Comparison of ENCODE assay signal across 8 mouse cellular contexts in genomic region chr3:142530087-142530953, GRCm38 (mm10). TPM values are rescaled to one million over a fixed set of nuclear protein-coding genes. Genes with fewer than 3 reads are reported as not detected.
DNase-seq lines count a peak whose midpoint lies in the region; ATAC-seq and TF ChIP-seq lines count a peak whose summit lies in the region.

TSS of gene Gbp7 (plus strand) at chr3:142530342.

- peak; percentile 79 for DNase-seq in 3T3-L1 (ENCODE audit: low read depth, low spot score)
- DNase-seq in adrenal gland, adult 2 months: peak; percentile 74
- DNase-seq in liver, adult 2 months (ENCODE audit: extremely low read depth, low read depth, low spot score): peak; percentile 96

- no peaks in the 10 kb centered on the region for H3K9me3 ChIP-seq in heart, embryonic 12.5 days (replicated peaks)
- no peaks in the 10 kb centered on the region for H3K9me3 ChIP-seq in kidney, embryonic 16.5 days (ENCODE audit: low read length)
- H3K9me3 ChIP-seq in stomach, embryonic 14.5 days (ENCODE audit: control insufficient read depth, low read depth, low read length): no peaks in the 10 kb centered on the region

- 0 out of 2 replicates have a peak, but pooled peaks cover 5% of the 10 kb centered on the region for H3K27me3 ChIP-seq in heart, embryonic 12.5 days (replicated peaks)
- H3K27me3 ChIP-seq in kidney, embryonic 16.5 days (ENCODE audit: insufficient read depth, low read length): no peaks in the 10 kb centered on the region; the same call in 1 of the 2 replicates
- no peaks in the 10 kb centered on the region for H3K27me3 ChIP-seq in liver, adult 2 months (ENCODE audit: control insufficient read depth, insufficient read depth, low read length)
- H3K27me3 ChIP-seq in stomach, embryonic 14.5 days (ENCODE audit: control insufficient read depth, insufficient read depth, low read length): 0 out of 2 replicates have a peak, but pooled peaks cover 6% of the 10 kb centered on the region

- peak within 1 kb of the TSS; percentile 63 for H3K4me3 ChIP-seq in heart, embryonic 12.5 days
- H3K4me3 ChIP-seq in kidney, embryonic 16.5 days (ENCODE audit: low read length): peak within 1 kb of the TSS; percentile 75
- H3K4me3 ChIP-seq in liver, adult 2 months (ENCODE audit: insufficient read depth, low read depth, low read length): peak within 1 kb of the TSS; percentile 76
- peak within 1 kb of the TSS; percentile 38 for H3K4me3 ChIP-seq in stomach, embryonic 14.5 days (ENCODE audit: low read depth, low read length)

- peak within 1 kb of the TSS; percentile 62 for H3K9ac ChIP-seq in heart, embryonic 12.5 days
- peak within 1 kb of the TSS; percentile 69 for H3K9ac ChIP-seq in kidney, embryonic 16.5 days (replicated peaks; ENCODE audit: low read length)
- peak within 1 kb of the TSS; percentile 84 for H3K9ac ChIP-seq in liver, adult 2 months (ENCODE audit: low read depth, low read length)
- peak within 1 kb of the TSS; percentile 2 for H3K9ac ChIP-seq in stomach, embryonic 14.5 days (replicated peaks; ENCODE audit: low read depth, low read length)

- no peak for TF ChIP-seq POLR2A in liver, adult 2 months (IDR thresholded peaks at IDR 0.05; ENCODE audit: extremely low read depth, insufficient read depth, low read length)

- WGBS in heart, embryonic 12.5 days: 1% methylated on average over 30 of the region's 30 CpGs
- 1% methylated on average over 30 of the region's 30 CpGs for WGBS in kidney, embryonic 16.5 days
- WGBS in liver, adult 2 months: under 1% methylated on average over 30 of the region's 30 CpGs
- WGBS in stomach, embryonic 14.5 days: 2% methylated on average over 30 of the region's 30 CpGs

- ATAC-seq in erythroblast, adult 5-6 weeks (replicated peaks; ENCODE audit: low FRiP score, poor library complexity, severe bottlenecking): peak; percentile 68
- ATAC-seq in heart, embryonic 12.5 days (ENCODE audit: insufficient number of reproducible peaks, low FRiP score): peak; percentile 29; the same call in 1 of the 2 replicates
- peak; percentile 85 for ATAC-seq in kidney, embryonic 16.5 days (ENCODE audit: low FRiP score, low TSS enrichment)
- ATAC-seq in monocyte, adult 5-6 weeks (replicated peaks; ENCODE audit: insufficient number of reproducible peaks, low FRiP score, low TSS enrichment, poor library complexity, severe bottlenecking): peak; percentile 87
- peak; percentile 61; the same call in 1 of the 2 replicates for ATAC-seq in stomach, embryonic 14.5 days (ENCODE audit: insufficient number of reproducible peaks, insufficient read depth, low FRiP score, low read depth)

- peaks cover 5% of the 10 kb centered on the region; the same call in 1 of the 2 replicates for H3K79me2 ChIP-seq in liver, adult 2 months (ENCODE audit: control insufficient read depth, insufficient read depth, low read length)

- TF ChIP-seq CTCF in liver, adult 2 months (IDR thresholded peaks at IDR 0.05; ENCODE audit: low read depth, low read length): no peak

- no peak within 1 kb of the TSS for H3K27ac ChIP-seq in heart, embryonic 12.5 days (ENCODE audit: poor library complexity, severe bottlenecking)
- H3K27ac ChIP-seq in kidney, embryonic 16.5 days (ENCODE audit: low read length): no peak within 1 kb of the TSS
- peak within 1 kb of the TSS; percentile 13 for H3K27ac ChIP-seq in liver, adult 2 months (replicated peaks; ENCODE audit: insufficient read depth, low read depth, low read length)
- H3K27ac ChIP-seq in stomach, embryonic 14.5 days (ENCODE audit: low read length): no peak within 1 kb of the TSS

- peak within 1 kb of the TSS; percentile 91 for H3K4me2 ChIP-seq in heart, embryonic 12.5 days
- H3K4me2 ChIP-seq in kidney, embryonic 16.5 days (replicated peaks; ENCODE audit: low read depth, low read length): peak within 1 kb of the TSS; percentile 98
- peak within 1 kb of the TSS; percentile 58 for H3K4me2 ChIP-seq in stomach, embryonic 14.5 days (replicated peaks; ENCODE audit: low read depth, low read length)

- H3K36me3 ChIP-seq in heart, embryonic 12.5 days: no peaks in the 10 kb centered on the region
- H3K36me3 ChIP-seq in kidney, embryonic 16.5 days (ENCODE audit: insufficient read depth, low read length): no peaks in the 10 kb centered on the region
- H3K36me3 ChIP-seq in liver, adult 2 months (ENCODE audit: control insufficient read depth, insufficient read depth, low read length): no peaks in the 10 kb centered on the region
- H3K36me3 ChIP-seq in stomach, embryonic 14.5 days (ENCODE audit: control insufficient read depth, insufficient read depth, low read length): no peaks in the 10 kb centered on the region

- H3K4me1 ChIP-seq in heart, embryonic 12.5 days (replicated peaks): no peaks in the 10 kb centered on the region
- H3K4me1 ChIP-seq in kidney, embryonic 16.5 days (ENCODE audit: insufficient read depth, low read length): peaks cover 6% of the 10 kb centered on the region
- H3K4me1 ChIP-seq in liver, adult 2 months (ENCODE audit: control insufficient read depth, insufficient read depth, low read length): peaks cover 3% of the 10 kb centered on the region
- H3K4me1 ChIP-seq in stomach, embryonic 14.5 days (ENCODE audit: control insufficient read depth, insufficient read depth, low read length): 0 out of 2 replicates have a peak, but pooled peaks cover 3% of the 10 kb centered on the region

RNA-seq across cellular contexts. Expression of gene Gbp7, which starts in this region (rescaled TPM):
- 10 to 100 TPM; 13.5 to 16.4 TPM for total RNA-seq in adrenal gland, adult 2 months (2021)
- 1.3 and 2.5 TPM in 2 replicates for polyA plus RNA-seq in adrenal gland, adult 2 months (2012; rRNA removed)
- 12.1 and 18.2 TPM in 2 replicates for total RNA-seq in erythroblast, adult 5-6 weeks (2015; ENCODE audit: low replicate concordance)
- total RNA-seq in erythroblast, adult 5-6 weeks (2017; ENCODE audit: low replicate concordance): 10.6 and 13.0 TPM in 2 replicates
- polyA plus RNA-seq in heart, embryonic 12.5 days (2016; fragmentation: Nextera tagmentation; extraction: Ambion mirVana): 1.4 and 1.8 TPM in 2 replicates
- polyA plus RNA-seq in kidney, embryonic 16.5 days (2015; fragmentation: Nextera tagmentation; extraction: Ambion mirVana): 2.5 and 3.1 TPM in 2 replicates
- 11.6 and 18.3 TPM in 2 replicates for total RNA-seq in liver, adult 2 months (2014; rRNA removed)
- 2.3 and 2.7 TPM in 2 replicates for polyA plus RNA-seq in liver, adult 2 months (2012; rRNA removed)
- 13.6 to 60.0 TPM (median 22.9 TPM) in 3 replicates for total RNA-seq in monocyte, adult 5-6 weeks (2017)
- 3.8 and 3.9 TPM in 2 replicates for polyA plus RNA-seq in stomach, embryonic 14.5 days (2014; fragmentation: Nextera tagmentation; extraction: Ambion mirVana)

Comparison
In these comparisons a context has a peak if more than half of its experiments do, and no peak if none do; other contexts are left out.
1. ATAC-seq: peak in every context shown above with its lines; median percentile 87 in monocyte, adult 5-6 weeks; 85 in kidney, embryonic 16.5 days; 68 in erythroblast, adult 5-6 weeks; 61 in stomach, embryonic 14.5 days; 29 in heart, embryonic 12.5 days.
2. H3K9ac ChIP-seq: peak in every context shown above with its lines; median percentile 84 in liver, adult 2 months; 69 in kidney, embryonic 16.5 days; 62 in heart, embryonic 12.5 days; 2 in stomach, embryonic 14.5 days.